Mouse (Mus musculus) kidney, embryonic 15.5 days (tissue): ENCODE results near the gene Tap1. TPM values are rescaled to one million over a fixed set of nuclear protein-coding genes. Genes with fewer than 3 reads are reported as not detected.

Experiments used
- ATAC-seq: fragments of 200-750 bp; cut with Nextera tagmentation; replicated peaks from 2 replicates; pipeline ENCODE4 v1.8.0; 2017; ENCODE audit warnings: moderate TSS enrichment; ENCODE audit not compliant: low FRiP score
- H3K27ac ChIP-seq: fragments of 300-500 bp; sonication (generic); 2 replicates; pipeline ENCODE4 v1.5.1; 2015; ENCODE audit warnings: mild to moderate bottlenecking, inconsistent platforms
- H3K27me3 ChIP-seq: fragments of 300-500 bp; sonication (generic); 2 replicates; pipeline ENCODE4 v1.6.1; 2015; ENCODE audit warnings: inconsistent platforms
- H3K36me3 ChIP-seq: fragments of 300-500 bp; sonication (generic); 2 replicates; pipeline ENCODE4 v1.6.1; 2015; ENCODE audit warnings: inconsistent platforms
- H3K4me1 ChIP-seq: fragments of 300-500 bp; sonication (generic); 2 replicates; pipeline ENCODE4 v1.6.1; 2015; ENCODE audit warnings: inconsistent platforms
- H3K4me2 ChIP-seq: fragments of 300-500 bp; sonication (generic); 2 replicates; pipeline ENCODE4 v1.6.1; 2015; ENCODE audit warnings: moderate library complexity, mild to moderate bottlenecking, inconsistent platforms
- H3K4me3 ChIP-seq: fragments of 300-500 bp; sonication (generic); replicated peaks from 2 replicates; pipeline ENCODE4 v1.5.1; 2015; ENCODE audit warnings: mild to moderate bottlenecking, inconsistent platforms
- H3K9ac ChIP-seq: fragments of 300-500 bp; sonication (generic); 2 replicates; pipeline ENCODE4 v1.6.1; 2015; ENCODE audit warnings: mild to moderate bottlenecking, inconsistent platforms
- H3K9me3 ChIP-seq: fragments of 300-500 bp; sonication (generic); replicated peaks from 2 replicates; pipeline ENCODE4 v1.6.1; 2016; ENCODE audit warnings: inconsistent platforms
- WGBS: fragments of 180-500 bp; shearing (Covaris S2); methylation state at CpG from one replicate; pipeline ENCODE4 v1.1.7; 2015; ENCODE audit warnings: mixed read lengths; 5-methylcytosine and 5-hydroxymethylcytosine counted together
- polyA plus RNA-seq: library from polyadenylated mRNA; unstranded; fragments of >200 nt; fragmentation: Nextera tagmentation; extraction: Ambion mirVana; gene quantifications from 2 replicates; pipeline ENCODE4 v1.2.1, GENCODE M21; 2015

Gene Tap1
- polyA plus RNA-seq, 1 experiment from 2014 or later, result 3.5 TPM

- H3K4me2 ChIP-seq, result no peak overlapping the region
- ATAC-seq, result no peak
Measured at GRCm38 (mm10) chr17:34155534-34155933, 31.8 kb upstream of the Tap1 start.

DNA sequence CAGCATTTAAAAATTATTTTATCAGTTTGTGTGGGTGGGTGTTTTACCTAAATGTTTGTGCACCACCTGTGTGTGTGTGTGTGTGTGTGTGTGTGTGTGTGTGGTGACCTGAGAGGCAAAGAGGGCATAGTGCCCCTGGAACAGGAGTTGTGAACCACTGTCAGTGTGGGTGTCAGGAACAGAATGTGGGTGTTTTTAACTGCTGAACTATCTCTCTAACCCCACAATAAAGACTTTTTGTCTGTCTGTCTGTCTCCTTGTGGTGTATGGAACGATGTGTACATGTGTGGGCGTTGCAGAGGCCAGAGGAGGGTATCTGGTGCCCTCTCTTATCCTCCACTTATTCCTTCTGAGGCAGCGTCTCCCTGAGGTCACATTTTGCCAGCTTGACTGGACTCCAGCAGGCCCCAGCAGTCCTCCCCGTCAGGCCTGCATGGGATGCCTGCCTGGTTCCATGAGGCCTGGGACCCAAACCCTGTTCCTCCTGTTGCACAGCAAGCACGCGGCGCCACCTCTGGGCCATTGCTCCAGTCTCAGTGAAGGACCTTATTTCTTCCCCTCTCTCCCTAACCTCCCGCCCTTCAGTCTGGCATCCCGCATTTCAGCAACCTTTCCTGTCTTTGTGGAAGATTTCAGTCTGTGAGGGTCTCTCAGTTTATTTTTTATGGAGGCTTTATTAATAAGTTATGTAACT lies 23.0 kb upstream of the Tap1 start:
- Histone ChIP-seq H3K27me3 (0 out of 2 replicates have a peak, but pooled peaks cover 6% of the 10 kb centered on the region), H3K27ac (no peak overlapping the region), H3K4me3 (no peak overlapping the region), H3K36me3 (no peaks in the 10 kb centered on the region), H3K9me3 (no peaks in the 10 kb centered on the region), H3K9ac (no peak overlapping the region), H3K4me1 (no peaks in the 10 kb centered on the region), H3K4me2 (no peak overlapping the region)
- no peak for ATAC-seq
- WGBS, result 51% methylated on average over 9 of the region's 9 CpGs

More at GRCm38 (mm10) chr17:34155534-34155933, 31.8 kb upstream of the Tap1 start:
- Histone ChIP-seq H3K36me3 (no peaks in the 10 kb centered on the region), H3K9ac (no peak overlapping the region), H3K27ac (no peak overlapping the region), H3K27me3 (0 out of 2 replicates have a peak, but pooled peaks cover 3% of the 10 kb centered on the region), H3K4me1 (no peaks in the 10 kb centered on the region), H3K9me3 (no peaks in the 10 kb centered on the region), H3K4me3 (no peak overlapping the region)
- WGBS, result 36% methylated on average over 5 of the region's 5 CpGs

- no peak overlapping the region for H3K4me2 ChIP-seq
- H3K27me3 ChIP-seq, result 0 out of 2 replicates have a peak, but pooled peaks cover 6% of the 10 kb centered on the region
- H3K36me3 ChIP-seq, result no peaks in the 10 kb centered on the region
- no peak for ATAC-seq
- H3K4me1 ChIP-seq, result no peaks in the 10 kb centered on the region
- H3K9ac ChIP-seq, result no peak overlapping the region
- no peaks in the 10 kb centered on the region for H3K9me3 ChIP-seq
- WGBS, result 79% methylated on average over 6 of the region's 6 CpGs
- no peak overlapping the region for H3K4me3 ChIP-seq
- no peak overlapping the region for H3K27ac ChIP-seq
Measured at GRCm38 (mm10) chr17:34165033-34165730, 22.2 kb upstream of the Tap1 start.

DNA sequence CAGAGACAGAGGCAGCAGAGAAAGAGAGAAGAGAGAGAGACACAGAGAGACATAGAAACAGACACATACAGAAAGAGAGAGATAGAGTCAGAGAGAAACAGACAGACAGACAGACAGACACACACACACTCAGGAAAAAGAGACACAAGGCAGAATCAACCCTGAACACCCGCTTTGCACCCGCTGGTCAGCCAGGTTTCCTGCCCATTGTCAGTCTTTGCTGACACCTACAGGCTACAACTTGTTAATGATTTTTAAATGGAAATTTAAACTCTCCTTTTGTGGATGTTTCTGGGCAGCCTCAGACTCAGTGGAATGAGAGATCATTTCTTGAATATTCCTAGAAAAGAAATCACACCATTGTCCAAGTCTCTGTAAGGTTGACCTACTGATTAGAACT lies 18.1 kb upstream of the Tap1 start:
- ATAC-seq, result no peak
- 0% methylated on average over 2 of the region's 2 CpGs for WGBS
- Histone ChIP-seq H3K27ac (no peak overlapping the region), H3K9ac (no peak overlapping the region), H3K9me3 (no peaks in the 10 kb centered on the region), H3K36me3 (no peaks in the 10 kb centered on the region), H3K4me2 (no peak overlapping the region), H3K4me3 (no peak overlapping the region), H3K4me1 (0 out of 2 replicates have a peak, but pooled peaks cover 3% of the 10 kb centered on the region), H3K27me3 (peaks cover 10% of the 10 kb centered on the region)

GRCm38 (mm10) chr17:34170487-34170876 lies 16.9 kb upstream of the Tap1 start:
- H3K9ac ChIP-seq, result no peak overlapping the region
- ATAC-seq, result no peak
- WGBS, result 21% methylated on average over 4 of the region's 4 CpGs

DNA sequence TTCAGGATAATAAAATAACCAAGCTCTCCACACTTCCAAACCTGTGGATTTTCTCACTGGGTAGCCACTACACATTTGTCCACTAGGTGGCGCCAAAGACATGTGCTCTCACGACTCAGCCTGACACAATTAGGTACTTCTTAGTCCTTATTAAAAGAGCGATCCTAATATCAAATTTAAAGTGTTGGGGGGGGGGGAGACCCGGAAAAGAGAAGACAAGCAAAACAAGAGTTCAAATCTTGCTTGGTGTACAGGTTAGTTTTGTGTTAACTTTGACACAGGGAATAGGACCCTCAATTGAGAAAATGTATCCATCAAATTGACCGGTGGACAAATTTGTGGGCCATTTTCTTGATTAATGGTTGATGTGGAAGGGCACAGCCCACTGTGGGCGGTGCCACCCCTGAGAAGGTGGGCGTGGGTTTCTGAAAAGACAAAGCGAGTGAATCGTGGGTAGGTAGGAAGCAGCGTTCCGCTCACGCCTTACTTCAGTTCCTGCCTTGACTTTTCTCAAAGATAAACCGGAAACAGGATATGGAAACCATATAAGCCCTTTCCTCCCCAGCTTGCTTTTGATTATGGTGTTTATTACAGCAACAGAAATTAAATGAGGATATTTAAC lies 16.4 kb upstream of the Tap1 start:
- no peak overlapping the region for H3K4me3 ChIP-seq
- no peak overlapping the region for H3K4me2 ChIP-seq
- 37% methylated on average over 13 of the region's 13 CpGs for WGBS
- H3K4me1 ChIP-seq, result 0 out of 2 replicates have a peak, but pooled peaks cover 3% of the 10 kb centered on the region
- H3K27me3 ChIP-seq, result peaks cover 13% of the 10 kb centered on the region
- H3K36me3 ChIP-seq, result no peaks in the 10 kb centered on the region
- no peak for ATAC-seq
- H3K27ac ChIP-seq, result no peak overlapping the region
- no peak overlapping the region for H3K9ac ChIP-seq
- H3K9me3 ChIP-seq, result no peaks in the 10 kb centered on the region

More at GRCm38 (mm10) chr17:34170487-34170876, 16.9 kb upstream of the Tap1 start:
- no peak overlapping the region for H3K27ac ChIP-seq
- no peaks in the 10 kb centered on the region for H3K9me3 ChIP-seq
- no peak overlapping the region for H3K4me3 ChIP-seq
- no peaks in the 10 kb centered on the region for H3K36me3 ChIP-seq
- peaks cover 13% of the 10 kb centered on the region for H3K27me3 ChIP-seq
- 0 out of 2 replicates have a peak, but pooled peaks cover 3% of the 10 kb centered on the region for H3K4me1 ChIP-seq
- no peak overlapping the region for H3K4me2 ChIP-seq

DNA sequence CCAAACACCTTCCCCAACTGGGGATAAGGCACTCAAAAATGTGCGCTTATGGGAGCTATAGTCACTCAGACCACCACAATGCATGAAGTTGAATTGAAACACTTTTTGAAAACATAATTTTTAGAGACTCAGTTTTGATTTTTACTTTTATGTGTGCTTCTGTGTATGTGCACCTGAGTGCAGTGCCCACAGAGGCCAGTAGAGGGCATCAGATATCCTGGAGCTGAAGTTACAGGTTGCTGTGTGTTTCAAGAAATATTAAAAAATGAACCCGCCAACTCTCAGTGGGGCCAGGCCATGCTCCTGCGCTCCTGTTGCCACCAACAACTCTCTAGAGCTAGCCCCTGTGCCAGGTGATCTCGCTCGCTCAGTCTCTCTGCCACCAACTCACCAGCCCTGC lies 14.8 kb upstream of the Tap1 start:
- Histone ChIP-seq H3K27ac (no peak overlapping the region), H3K4me3 (no peak overlapping the region), H3K9me3 (0 out of 2 replicates have a peak, but pooled peaks cover 5% of the 10 kb centered on the region), H3K27me3 (peaks cover 13% of the 10 kb centered on the region), H3K9ac (no peak overlapping the region), H3K4me1 (0 out of 2 replicates have a peak, but pooled peaks cover 3% of the 10 kb centered on the region), H3K36me3 (no peaks in the 10 kb centered on the region), H3K4me2 (no peak overlapping the region)
- ATAC-seq, result no peak
- WGBS, result 98% methylated on average over 5 of the region's 5 CpGs

GRCm38 (mm10) chr17:34174075-34174474 lies 13.3 kb upstream of the Tap1 start:
- Histone ChIP-seq H3K4me1 (0 out of 2 replicates have a peak, but pooled peaks cover 3% of the 10 kb centered on the region), H3K9me3 (0 out of 2 replicates have a peak, but pooled peaks cover 5% of the 10 kb centered on the region), H3K4me3 (no peak overlapping the region), H3K27ac (no peak overlapping the region), H3K36me3 (no peaks in the 10 kb centered on the region), H3K9ac (no peak overlapping the region), H3K27me3 (peaks cover 8% of the 10 kb centered on the region), H3K4me2 (no peak overlapping the region)
- WGBS, result 68% methylated on average over 1 of the region's 1 CpGs
- ATAC-seq, result no peak

DNA sequence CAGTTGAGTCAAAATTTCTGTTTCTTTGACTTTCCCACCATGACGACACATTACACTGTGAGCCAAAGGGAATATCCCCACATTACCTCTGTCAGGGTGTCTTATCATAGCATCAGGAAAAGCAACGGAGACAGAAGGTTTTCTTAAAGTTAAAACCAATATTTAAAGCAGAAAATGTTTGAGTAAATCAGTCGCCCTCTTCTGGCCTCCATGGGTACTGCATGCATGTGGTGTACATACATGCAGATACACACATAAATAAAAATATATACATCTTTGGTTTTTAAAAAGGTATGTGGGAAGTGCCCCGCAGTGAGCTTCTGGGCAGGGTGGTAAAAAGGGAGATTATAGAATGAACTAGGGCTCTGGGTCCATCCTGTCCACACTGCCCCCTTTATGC lies 10.2 kb upstream of the Tap1 start:
- ATAC-seq, result no peak
- Histone ChIP-seq H3K4me3 (no peak overlapping the region), H3K9me3 (0 out of 2 replicates have a peak, but pooled peaks cover 5% of the 10 kb centered on the region), H3K36me3 (no peaks in the 10 kb centered on the region), H3K27ac (no peak overlapping the region), H3K4me1 (no peaks in the 10 kb centered on the region), H3K27me3 (peaks cover 9% of the 10 kb centered on the region), H3K4me2 (no peak overlapping the region), H3K9ac (no peak overlapping the region)
- WGBS, result 70% methylated on average over 4 of the region's 4 CpGs

DNA sequence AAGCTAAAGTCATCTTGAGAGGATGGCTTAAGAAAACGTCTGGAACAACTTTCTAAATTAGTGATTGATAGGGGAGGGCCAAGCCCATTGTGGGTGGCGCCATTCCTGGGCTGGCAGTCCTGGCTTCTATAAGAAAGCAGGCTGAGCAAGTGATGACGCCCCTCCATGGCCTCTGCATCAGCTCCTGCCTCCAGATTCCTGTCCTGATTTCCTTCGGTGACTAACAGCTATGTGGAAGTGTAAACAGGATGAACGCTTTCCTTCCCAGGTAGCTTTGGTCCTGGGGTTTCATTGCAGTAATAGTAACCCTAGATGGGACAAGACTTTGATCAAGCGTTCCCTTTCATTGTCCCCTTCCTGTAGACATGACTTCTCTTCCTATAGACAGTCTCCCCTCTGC lies 8.3 kb upstream of the Tap1 start:
- Histone ChIP-seq H3K4me2 (no peak overlapping the region), H3K27ac (no peak overlapping the region), H3K36me3 (no peaks in the 10 kb centered on the region), H3K4me1 (no peaks in the 10 kb centered on the region), H3K9ac (no peak overlapping the region), H3K9me3 (0 out of 2 replicates have a peak, but pooled peaks cover 5% of the 10 kb centered on the region), H3K4me3 (no peak overlapping the region), H3K27me3 (peaks cover 23% of the 10 kb centered on the region)
- no peak for ATAC-seq
- 67% methylated on average over 6 of the region's 6 CpGs for WGBS

DNA sequence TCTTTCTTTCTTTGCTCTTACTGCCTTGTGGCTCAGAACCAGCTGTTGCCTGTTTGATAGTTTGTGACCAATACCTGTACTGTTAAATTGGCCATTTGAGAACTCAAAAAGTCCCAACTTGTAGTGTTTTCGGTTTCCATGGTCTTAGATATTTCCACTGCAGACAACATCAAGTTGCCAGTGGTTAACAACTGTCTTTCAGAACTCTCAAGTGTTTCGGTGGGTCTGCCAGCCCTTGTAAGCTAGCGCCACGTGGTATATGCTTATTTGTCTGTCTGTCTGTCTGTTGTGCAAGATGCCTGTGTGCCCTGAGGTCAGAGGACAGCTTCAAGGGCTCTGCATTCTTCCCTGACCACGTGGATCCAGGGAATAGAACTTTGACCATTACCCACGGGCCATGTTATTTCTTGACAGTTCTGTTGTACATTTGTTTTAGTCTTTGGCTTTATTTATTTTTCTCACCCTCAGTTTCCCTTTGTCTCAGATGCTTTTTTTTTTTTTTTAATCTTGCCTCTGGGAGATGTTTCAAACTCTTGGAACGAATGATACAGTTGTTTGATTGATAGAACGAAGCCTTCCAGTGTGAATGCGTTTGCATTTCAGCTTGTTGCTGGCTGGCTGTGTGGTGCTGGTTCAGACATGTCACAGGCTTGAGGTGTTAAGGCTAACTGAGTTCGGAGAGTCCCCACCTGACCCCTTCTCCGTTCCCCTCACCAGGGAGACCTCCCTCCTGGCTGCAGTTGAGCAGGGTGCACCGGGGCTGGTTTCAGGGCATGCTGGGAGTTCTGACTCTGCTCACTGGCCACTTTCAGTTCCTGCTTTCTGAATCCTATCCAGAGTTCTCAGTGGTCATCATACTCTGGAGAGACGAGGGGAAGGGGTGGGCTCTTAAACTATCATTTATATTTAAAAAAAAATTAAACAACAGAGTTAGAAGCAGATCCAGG lies 7.2 kb upstream of the Tap1 start:
- no peak for ATAC-seq
- no peak overlapping the region for H3K27ac ChIP-seq
- no peaks in the 10 kb centered on the region for H3K4me1 ChIP-seq
- no peak overlapping the region for H3K9ac ChIP-seq
- peaks cover 27% of the 10 kb centered on the region for H3K27me3 ChIP-seq
- H3K36me3 ChIP-seq, result no peaks in the 10 kb centered on the region
- no peak overlapping the region for H3K4me2 ChIP-seq
- WGBS, result 70% methylated on average over 13 of the region's 13 CpGs
- 0 out of 2 replicates have a peak, but pooled peaks cover 5% of the 10 kb centered on the region for H3K9me3 ChIP-seq
- no peak overlapping the region for H3K4me3 ChIP-seq
